Mouse (Mus musculus): ENCODE measurements at regions not wholly inside any gene's neighbourhood (a gene's known extent, or its start where the extent isn't known, plus 50 kb on each side); places are given as distances from the start of the nearest gene placed in this dataset.

- no peak for DNase-seq
Measured at GRCm38 (mm10) chr3:50507211-50507610, 63.8 kb upstream of the Slc7a11 start.

Data from cerebellum, adult 11 months (tissue).